Mouse (Mus musculus) urinary bladder, postnatal 10 days (tissue): ENCODE measurements around the gene Cemip.

Experiments used
- DNase-seq: peaks from one replicate; pipeline ENCODE4 v3.0.0; 2022; ENCODE audit warnings: low spot score

Gene Cemip

GRCm38 (mm10) chr7:84028368-84028767 lies 57.9 kb downstream of the Cemip start:
- DNase-seq: no peak

GRCm38 (mm10) chr7:84026950-84027585 lies 59.2 kb downstream of the Cemip start:
- DNase-seq: no peak

GRCm38 (mm10) chr7:84026090-84026489 lies 60.2 kb downstream of the Cemip start:
- DNase-seq: no peak

DNA sequence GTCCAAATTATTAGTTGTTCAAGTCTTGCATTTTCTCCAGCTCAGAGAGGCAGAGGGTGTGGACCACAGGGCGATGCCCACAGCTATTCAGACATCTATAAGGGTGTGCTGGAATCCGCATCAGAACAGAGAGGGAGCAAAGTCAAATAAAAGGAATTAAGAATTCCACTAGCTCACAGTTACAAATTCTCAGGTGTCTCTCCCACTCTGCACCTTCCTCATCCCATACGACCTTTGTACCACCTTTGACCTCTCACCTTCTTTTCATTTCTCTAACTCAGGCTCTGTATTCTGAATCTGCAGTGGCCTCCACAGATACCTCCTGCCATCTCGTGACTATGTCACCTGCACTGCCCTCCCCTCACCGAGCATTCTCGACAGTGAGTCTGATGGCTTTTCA lies 62.8 kb downstream of the Cemip start:
- no peak for DNase-seq

GRCm38 (mm10) chr7:84022462-84022861 lies 63.8 kb downstream of the Cemip start:
- DNase-seq: no peak

GRCm38 (mm10) chr7:84019381-84019780 lies 66.9 kb downstream of the Cemip start:
- no peak for DNase-seq

DNA sequence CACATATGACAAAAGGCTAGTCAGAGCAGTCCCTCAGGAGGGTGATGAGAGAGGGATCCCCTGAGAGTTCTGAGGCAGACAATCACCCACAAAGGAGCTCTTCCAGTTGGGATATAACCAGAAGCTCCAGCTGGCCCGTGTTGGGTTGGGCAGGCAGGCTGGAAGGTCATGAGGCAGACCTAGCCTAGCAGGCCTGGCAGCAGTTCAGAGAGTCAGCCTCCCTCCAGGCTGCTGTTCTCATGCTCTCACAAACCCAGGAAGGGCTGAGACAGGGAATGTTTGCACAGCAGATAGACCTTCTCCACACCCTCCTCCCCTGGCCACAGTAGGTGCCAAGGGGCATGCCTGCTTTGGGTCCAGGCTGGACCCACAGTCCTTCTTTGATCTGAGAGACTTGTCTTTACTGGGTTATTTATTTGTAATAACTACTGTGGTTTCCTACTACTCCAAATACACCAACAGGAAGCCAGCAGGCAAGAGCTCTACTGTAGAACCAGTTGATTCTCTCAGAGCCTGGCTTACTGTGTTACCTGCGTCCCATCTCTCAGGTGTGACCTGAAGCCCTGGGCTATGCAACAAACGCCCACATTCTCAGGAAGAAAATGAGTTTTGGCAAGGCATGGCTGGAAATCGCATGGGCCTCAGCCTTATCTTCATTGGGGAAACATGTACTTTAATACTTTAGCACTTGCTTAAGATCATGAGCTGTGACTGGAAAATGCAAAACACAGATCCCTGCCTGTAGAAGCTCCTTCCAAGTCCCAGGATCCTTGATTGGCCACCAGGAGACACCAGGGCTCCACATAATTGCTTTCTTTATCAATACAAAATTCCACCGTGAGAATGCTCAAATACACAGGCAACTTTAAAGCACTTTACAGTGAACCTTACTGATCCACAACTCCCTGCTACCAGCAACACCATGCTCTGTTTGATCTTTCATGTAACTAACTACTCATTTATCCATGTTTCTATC lies 67.7 kb downstream of the Cemip start:
- no peak for DNase-seq

DNA sequence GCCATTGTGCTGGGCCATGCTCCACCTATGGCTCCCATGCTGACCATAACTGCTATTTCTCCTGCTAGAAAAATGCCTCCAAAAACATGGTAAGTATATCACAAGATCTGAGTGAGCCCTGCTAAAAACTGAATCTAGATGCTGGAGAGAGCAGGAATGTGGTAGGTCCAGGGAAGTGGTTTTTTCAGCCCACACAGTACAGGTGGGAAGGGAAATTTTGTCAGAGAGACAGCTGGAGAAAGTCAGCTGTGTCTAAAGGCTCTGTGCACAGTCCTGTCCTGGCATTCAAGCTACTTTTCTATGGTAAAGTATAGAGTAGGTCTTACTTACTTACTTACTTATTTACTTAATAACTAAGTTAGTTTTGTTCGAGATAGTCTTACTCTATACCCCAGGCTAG lies 71.3 kb downstream of the Cemip start:
- no peak for DNase-seq

- no peak for DNase-seq
Measured at GRCm38 (mm10) chr7:84013656-84014055, 72.6 kb downstream of the Cemip start.

- no peak for DNase-seq
Measured at GRCm38 (mm10) chr7:84004357-84004756, 81.9 kb downstream of the Cemip start.

DNA sequence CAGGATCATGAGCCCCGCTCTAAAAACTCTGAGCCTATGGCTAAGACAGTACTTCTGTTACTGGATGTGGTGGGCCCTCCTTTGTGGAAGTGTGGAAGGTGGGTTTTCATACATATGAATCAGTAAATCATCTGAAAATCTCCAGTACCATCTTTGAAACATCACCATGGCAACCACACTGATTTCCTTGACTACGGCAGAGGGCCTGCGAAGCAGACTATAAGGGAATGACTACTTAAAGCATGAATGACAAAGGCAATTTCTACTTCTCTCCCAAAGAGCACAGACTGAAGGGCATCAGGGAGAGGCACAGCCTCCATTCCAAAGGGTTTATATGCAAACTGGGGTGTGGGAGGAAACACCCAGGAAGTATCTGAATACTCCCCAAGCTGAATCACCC lies 84.8 kb downstream of the Cemip start:
- no peak for DNase-seq

GRCm38 (mm10) chr7:84000671-84001070 lies 85.6 kb downstream of the Cemip start:
- DNase-seq: no peak

DNA sequence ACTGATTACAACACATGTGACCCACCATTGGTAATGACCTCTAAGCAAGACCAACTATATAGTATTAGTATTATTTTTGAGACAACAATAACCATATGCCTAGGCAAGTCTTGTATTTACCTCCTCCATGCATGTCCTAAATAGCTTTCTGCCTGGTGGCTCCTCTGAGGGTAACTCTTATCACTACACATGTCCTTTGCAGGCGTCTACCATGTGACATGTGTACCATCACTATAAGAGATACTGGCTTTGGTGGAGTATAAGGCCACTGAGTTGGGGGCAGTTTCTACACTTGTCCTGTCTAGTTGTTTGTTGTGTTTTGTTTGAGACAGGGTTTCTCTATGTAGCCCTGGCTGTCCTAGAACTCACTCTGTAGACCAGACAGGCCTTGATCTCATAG lies 86.7 kb downstream of the Cemip start:
- DNase-seq: no peak

GRCm38 (mm10) chr7:83994348-83994747 lies 92.0 kb downstream of the Cemip start:
- DNase-seq: no peak

DNA sequence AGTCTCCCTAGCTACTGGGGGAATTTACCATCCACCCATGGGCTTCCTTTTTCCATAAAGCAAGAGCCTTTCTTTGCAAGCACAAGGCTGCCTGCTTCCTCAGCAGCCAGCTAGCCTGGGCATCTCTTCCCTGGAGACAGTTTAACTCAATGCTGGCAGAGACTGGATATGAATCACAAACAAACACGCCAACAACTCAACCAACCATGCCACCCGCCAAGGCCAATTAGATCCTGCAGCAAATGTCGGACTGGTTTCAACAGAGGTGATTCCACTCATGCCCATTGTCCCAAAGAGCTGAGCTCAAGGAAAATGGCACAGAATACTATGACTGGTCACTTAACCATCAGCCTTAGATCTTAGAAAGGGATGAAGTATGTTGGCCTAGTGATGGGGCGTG lies 97.0 kb downstream of the Cemip start:
- DNase-seq: no peak

DNA sequence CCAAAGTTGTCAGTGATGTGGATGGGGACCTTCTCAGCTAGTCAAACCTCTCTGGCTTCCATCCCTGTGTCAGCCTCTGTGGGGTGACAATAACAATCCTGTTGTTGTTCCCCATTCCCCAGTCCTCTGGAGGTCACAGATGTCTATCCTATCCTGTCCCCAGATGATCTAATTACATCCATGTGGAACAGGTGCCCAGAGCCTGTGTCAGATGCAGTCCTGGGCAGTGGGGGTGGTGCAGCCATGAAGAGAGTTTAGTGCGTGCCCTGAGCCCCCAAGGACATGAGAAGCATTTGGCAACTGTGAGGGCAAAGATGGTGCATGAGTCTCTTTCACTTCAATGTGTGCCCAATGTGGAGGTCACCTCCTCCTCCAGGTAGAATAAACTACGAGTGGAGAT lies 100.6 kb downstream of the Cemip start:
- no peak for DNase-seq

DNA sequence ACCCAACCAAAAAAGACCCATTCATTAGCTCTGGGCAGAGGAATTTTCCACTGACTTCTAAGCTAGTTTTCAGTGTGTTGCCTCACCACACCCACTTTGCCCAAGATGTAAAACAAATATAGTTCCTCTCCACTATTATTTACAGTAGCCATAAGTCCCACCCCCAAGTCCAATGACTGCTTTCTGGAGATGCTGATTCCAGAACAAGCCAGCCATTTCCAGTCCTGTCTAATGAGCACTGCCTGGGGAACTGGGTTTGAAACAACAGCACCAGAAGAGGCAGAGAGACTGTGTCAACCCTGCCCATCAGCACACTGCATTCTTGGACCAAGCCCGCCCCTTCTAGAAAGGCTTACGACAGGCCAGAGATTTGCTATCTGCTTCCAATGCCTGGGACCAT lies 103.7 kb downstream of the Cemip start:
- no peak for DNase-seq

DNA sequence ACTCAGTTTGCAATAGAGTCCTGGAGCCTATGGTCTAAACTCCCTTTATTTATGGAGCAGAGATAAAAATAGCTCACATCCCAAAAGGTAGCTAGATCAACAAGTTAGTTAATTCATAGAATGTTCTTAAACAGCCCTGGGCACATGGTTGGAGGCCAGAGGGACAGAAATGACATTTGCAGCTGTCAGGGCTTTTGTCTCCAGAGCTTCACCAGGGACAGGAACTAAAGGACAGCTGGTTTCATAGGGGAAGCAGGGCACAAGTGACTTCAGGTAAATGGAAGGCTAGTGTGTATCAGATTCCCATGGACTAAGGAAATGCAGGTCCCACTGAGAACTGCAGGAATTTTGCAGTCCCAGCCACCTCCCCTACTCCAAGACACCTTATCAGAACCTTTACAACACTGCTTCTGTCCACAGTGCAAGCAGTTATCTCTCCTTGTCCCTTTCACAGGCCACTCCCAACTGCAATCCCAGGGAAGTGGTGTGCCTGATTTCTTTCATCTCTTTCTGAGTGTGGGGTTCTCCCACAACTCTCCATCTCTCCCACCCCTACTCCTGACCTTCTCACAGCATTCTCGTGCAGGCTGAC lies 107.3 kb downstream of the Cemip start:
- no peak for DNase-seq

GRCm38 (mm10) chr7:83978410-83978809 lies 107.9 kb downstream of the Cemip start:
- DNase-seq: no peak

- no peak for DNase-seq
Measured at GRCm38 (mm10) chr7:83976413-83976958, 109.8 kb downstream of the Cemip start.

GRCm38 (mm10) chr7:83975283-83975682 lies 111.0 kb downstream of the Cemip start:
- no peak for DNase-seq

DNA sequence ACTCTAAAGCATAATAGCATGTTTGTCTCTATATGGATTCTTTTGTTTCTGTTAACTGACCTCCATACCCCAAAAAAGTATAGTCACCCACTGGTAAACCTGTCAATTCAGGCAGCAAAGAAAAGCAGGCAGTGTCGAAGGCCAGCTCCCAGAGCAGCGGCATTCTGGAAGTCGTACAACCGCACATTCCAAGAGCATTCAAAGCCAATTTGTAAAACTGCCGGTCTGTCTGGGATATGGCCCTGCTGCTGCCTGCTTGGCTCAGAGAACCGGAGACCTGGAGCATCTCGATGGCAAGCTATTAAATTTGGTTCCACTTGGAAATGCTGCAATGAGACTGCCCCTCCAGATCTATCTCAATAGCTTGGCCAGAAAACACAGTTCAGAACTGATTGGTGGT lies 113.8 kb downstream of the Cemip start:
- DNase-seq: no peak
